Mouse (Mus musculus) midbrain, embryonic 10.5 days (tissue): Measurements from ENCODE around the gene Coasy. TPM values are rescaled to one million over a fixed set of nuclear protein-coding genes. Genes with fewer than 3 reads are reported as not detected.

ENCODE experiments used
- DNase-seq: peaks from one replicate; pipeline ENCODE4 v3.0.0-alpha.2; 2017; ENCODE audit warnings: low spot score
- H3K27ac ChIP-seq: fragments of 300-500 bp; sonication (generic); replicated peaks from 2 replicates; pipeline ENCODE4 v1.5.1; 2016; ENCODE audit warnings: mild to moderate bottlenecking
- H3K27me3 ChIP-seq: fragments of 300-500 bp; sonication (generic); 2 replicates; pipeline ENCODE4 v1.6.1; 2016; ENCODE audit warnings: low read depth, mild to moderate bottlenecking; ENCODE audit not compliant: poor library complexity, severe bottlenecking
- H3K36me3 ChIP-seq: fragments of 300-500 bp; sonication (generic); 2 replicates; pipeline ENCODE4 v1.6.1; 2016; ENCODE audit warnings: mild to moderate bottlenecking, moderate library complexity
- H3K4me1 ChIP-seq: fragments of 300-500 bp; sonication (generic); 2 replicates; pipeline ENCODE4 v1.6.1; 2016
- H3K4me3 ChIP-seq: fragments of 300-500 bp; sonication (generic); 2 replicates; pipeline ENCODE4 v1.5.1; 2016; ENCODE audit warnings: mild to moderate bottlenecking, moderate library complexity
- H3K9me3 ChIP-seq: fragments of 300-500 bp; sonication (generic); replicated peaks from 2 replicates; pipeline ENCODE4 v1.6.1; 2016; ENCODE audit warnings: mild to moderate bottlenecking
- WGBS: fragments of 180-500 bp; shearing (Covaris S2); methylation state at CpG from one replicate; pipeline ENCODE4 v1.1.7; 2016; 5-methylcytosine and 5-hydroxymethylcytosine counted together
- polyA plus RNA-seq: library from polyadenylated mRNA; unstranded; fragments of >200 nt; fragmentation: Nextera tagmentation; extraction: Ambion mirVana; gene quantifications from 2 replicates; pipeline ENCODE4 v1.2.1, GENCODE M21; 2016

Gene Coasy
- polyA plus RNA-seq, 1 experiment from 2014 or later, result 57.5 TPM

- Histone ChIP-seq H3K27me3 (peaks cover 11% of the 10 kb centered on the region), H3K4me3 (peak overlapping the region; percentile 88; the same call in 1 of the 2 replicates), H3K27ac (no peak overlapping the region), H3K4me1 (peaks cover 61% of the 10 kb centered on the region), H3K9me3 (no peaks in the 10 kb centered on the region), H3K36me3 (peaks cover 41% of the 10 kb centered on the region)
- WGBS, result 92% methylated on average over 18 of the region's 18 CpGs
- no peak for DNase-seq
Observed at GRCm38 (mm10) chr11:101085617-101086322, 3.4 kb downstream of the Coasy start.

- Histone ChIP-seq H3K27me3 (peaks cover 6% of the 10 kb centered on the region), H3K9me3 (no peaks in the 10 kb centered on the region), H3K27ac (peak overlapping the region; percentile 89), H3K4me1 (peaks cover 61% of the 10 kb centered on the region), H3K36me3 (peaks cover 46% of the 10 kb centered on the region), H3K4me3 (peak overlapping the region; percentile 88)
- no peak for DNase-seq
- WGBS, result 88% methylated on average over 6 of the region's 6 CpGs
Observed at GRCm38 (mm10) chr11:101086323-101086674, 3.9 kb downstream of the Coasy start.

- Histone ChIP-seq H3K36me3 (peaks cover 54% of the 10 kb centered on the region), H3K4me1 (peaks cover 54% of the 10 kb centered on the region), H3K27ac (peak within 1 kb of the TSS; percentile 89), H3K27me3 (no peaks in the 10 kb centered on the region), H3K4me3 (peak within 1 kb of the TSS; percentile 88), H3K9me3 (no peaks in the 10 kb centered on the region)
- 2% methylated on average over 52 of the region's 52 CpGs for WGBS
- peak; percentile 91 for DNase-seq
Observed at GRCm38 (mm10) chr11:101086756-101087681, 4.7 kb downstream of the Coasy start, which contains the start of gene Mlx. Gene Mlx, plus strand, starts transcription at chr11:101087277.

- H3K4me1 ChIP-seq, result peaks cover 51% of the 10 kb centered on the region
- H3K4me3 ChIP-seq, result peak overlapping the region; percentile 88
- H3K27ac ChIP-seq, result peak overlapping the region; percentile 89
- H3K36me3 ChIP-seq, result peaks cover 60% of the 10 kb centered on the region
- WGBS, result 13% methylated on average over 8 of the region's 8 CpGs
- no peaks in the 10 kb centered on the region for H3K27me3 ChIP-seq
- no peaks in the 10 kb centered on the region for H3K9me3 ChIP-seq
- DNase-seq, result no peak
Observed at GRCm38 (mm10) chr11:101087682-101088055, 5.3 kb downstream of the Coasy start.

- 87% methylated on average over 1 of the region's 1 CpGs for WGBS
- peaks cover 50% of the 10 kb centered on the region for H3K4me1 ChIP-seq
- H3K27ac ChIP-seq, result no peak overlapping the region
- H3K27me3 ChIP-seq, result no peaks in the 10 kb centered on the region
- peaks cover 70% of the 10 kb centered on the region for H3K36me3 ChIP-seq
- DNase-seq, result no peak
- no peaks in the 10 kb centered on the region for H3K9me3 ChIP-seq
- H3K4me3 ChIP-seq, result no peak overlapping the region
Observed at GRCm38 (mm10) chr11:101089931-101090330, 7.6 kb downstream of the Coasy start.

DNA sequence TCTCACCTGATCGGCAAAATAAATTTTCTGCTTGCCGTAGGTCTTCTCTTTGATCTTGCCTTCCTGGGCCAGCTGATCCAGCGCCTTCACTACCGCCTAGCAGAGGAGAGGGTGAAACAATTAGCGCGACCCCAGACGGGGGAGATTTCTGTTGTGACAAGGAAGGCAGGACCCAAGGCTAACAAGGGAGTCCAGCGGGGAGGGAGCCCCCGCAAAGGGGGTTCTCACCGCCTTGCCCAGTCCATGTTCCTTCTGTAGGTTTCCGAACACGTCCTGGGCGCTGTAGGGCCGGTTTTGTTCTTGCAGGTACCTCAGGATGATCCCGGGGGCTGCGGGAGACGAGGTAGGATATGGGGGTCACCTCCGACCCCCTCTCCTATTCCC, 12.6 kb downstream of the Coasy start:
- 2% methylated on average over 18 of the region's 18 CpGs for WGBS
- Histone ChIP-seq H3K27ac (peak overlapping the region; percentile 90), H3K9me3 (no peaks in the 10 kb centered on the region), H3K4me3 (peak overlapping the region; percentile 81), H3K27me3 (no peaks in the 10 kb centered on the region), H3K4me1 (peaks cover 30% of the 10 kb centered on the region), H3K36me3 (peaks cover 74% of the 10 kb centered on the region)
- DNase-seq, result no peak

DNA sequence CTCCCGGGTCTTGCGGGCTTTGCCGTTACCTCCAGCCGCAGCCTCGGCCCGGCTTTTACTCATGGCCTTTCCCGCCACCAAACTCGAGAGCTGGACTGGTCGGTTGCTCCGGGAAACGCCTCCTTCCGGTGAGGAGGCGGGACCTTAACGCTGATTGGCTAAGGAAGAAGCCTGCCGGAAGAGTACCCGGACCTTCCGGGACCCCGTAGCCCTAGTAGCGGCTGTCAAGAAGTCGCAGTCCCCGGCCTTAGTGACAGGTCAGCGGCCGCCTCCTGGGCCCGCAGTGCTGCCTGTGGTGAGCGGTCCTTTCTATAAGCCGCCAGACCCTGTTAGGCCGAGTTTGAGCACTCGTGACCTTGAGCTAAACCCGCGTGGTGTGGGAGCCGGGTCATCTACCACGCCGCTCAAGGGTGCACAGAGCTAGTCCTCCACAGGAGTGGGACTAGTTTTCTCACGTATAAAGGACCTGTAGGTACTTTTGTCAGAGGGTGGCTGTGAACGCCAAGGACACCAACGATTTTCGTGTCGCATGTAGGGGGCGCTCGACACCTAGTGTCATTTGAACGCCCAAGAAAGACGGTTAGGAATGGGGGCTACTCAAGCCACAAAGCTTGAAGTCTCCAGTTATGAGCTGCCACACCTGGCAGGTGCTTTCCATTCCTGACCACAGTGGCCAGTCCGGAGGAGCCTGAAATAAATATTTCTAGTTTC, 13.1 kb downstream of the Coasy start, which contains the start of gene Psmc3ip:
Gene Psmc3ip (minus strand): TSS at position 123 of the 711 bp plus-strand sequence.
- Histone ChIP-seq H3K27ac (peak within 1 kb of the TSS; percentile 90), H3K4me3 (peak within 1 kb of the TSS; percentile 81), H3K27me3 (no peaks in the 10 kb centered on the region), H3K9me3 (no peaks in the 10 kb centered on the region), H3K4me1 (peaks cover 30% of the 10 kb centered on the region), H3K36me3 (peaks cover 74% of the 10 kb centered on the region)
- WGBS, result 1% methylated on average over 43 of the region's 43 CpGs
- DNase-seq, result peak; percentile 97

DNA sequence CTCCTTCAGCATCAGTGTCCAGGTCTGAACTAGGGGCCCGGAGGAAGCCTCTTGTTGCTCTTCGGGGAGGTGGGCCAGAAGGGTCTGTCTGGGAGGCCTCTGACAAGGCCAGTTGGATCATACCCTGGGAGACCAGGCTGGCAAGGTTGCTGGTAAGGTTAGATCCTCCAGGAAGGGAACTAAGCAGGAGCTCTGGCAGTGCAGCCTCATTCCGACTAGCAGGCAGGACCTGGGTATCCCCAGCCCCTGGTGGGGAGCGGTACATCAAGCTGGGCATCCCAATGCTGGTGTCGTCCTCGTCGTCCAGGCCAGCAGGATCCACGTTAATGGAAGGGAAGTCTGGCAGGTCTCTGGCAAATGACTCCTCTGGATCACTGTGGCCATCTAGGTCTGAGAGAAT, 15.9 kb downstream of the Coasy start:
- Histone ChIP-seq H3K4me1 (peaks cover 30% of the 10 kb centered on the region), H3K27ac (no peak overlapping the region), H3K4me3 (no peak overlapping the region), H3K27me3 (no peaks in the 10 kb centered on the region), H3K36me3 (peaks cover 74% of the 10 kb centered on the region), H3K9me3 (no peaks in the 10 kb centered on the region)
- WGBS, result 95% methylated on average over 8 of the region's 8 CpGs
- no peak for DNase-seq

DNA sequence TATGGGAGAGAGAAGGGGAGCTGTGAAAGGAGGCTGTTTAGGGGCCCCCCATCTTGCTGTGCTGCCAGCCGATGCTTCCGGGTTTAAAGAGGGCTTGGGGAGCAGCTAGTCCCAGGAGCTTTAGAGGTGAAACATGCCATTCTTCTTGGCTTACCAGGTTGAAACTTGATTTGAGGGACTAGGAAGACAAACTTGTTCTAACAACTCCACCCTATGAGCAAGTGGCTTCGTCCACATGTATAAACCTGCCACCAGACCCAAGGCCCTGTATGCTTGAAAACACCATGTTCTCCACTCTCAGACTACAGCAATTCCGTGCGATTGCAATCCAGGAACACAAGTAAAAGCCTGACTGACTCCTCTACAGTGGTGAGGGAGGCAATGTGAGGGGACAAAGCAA, 20.6 kb downstream of the Coasy start:
- Histone ChIP-seq H3K9me3 (no peaks in the 10 kb centered on the region), H3K36me3 (peaks cover 79% of the 10 kb centered on the region), H3K4me1 (no peaks in the 10 kb centered on the region), H3K4me3 (no peak overlapping the region), H3K27me3 (no peaks in the 10 kb centered on the region), H3K27ac (no peak overlapping the region)
- no peak for DNase-seq
- WGBS, result 87% methylated on average over 5 of the region's 5 CpGs

DNA sequence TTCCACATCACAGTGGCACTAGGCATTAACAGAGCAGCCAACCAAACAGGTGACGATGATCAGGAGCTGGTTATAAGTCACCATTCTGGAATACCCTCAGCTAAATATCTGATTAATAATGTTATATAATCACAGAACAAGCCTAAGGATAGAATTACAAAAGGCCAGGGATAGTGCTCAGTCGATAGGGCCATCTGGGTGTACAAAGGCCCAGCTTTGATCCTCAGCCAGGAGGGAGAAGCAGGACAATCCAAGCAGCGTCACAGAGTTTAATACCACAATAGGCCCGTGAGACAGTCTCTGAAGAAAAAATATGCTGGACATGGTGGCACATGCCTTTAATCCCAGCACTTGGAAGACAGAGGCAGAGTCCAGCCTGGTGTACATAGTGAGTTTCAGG, 27.0 kb downstream of the Coasy start:
- H3K27ac ChIP-seq, result no peak overlapping the region
- 81% methylated on average over 4 of the region's 4 CpGs for WGBS

GRCm38 (mm10) chr11:101110708-101111107, 28.3 kb downstream of the Coasy start:
- DNase-seq, result no peak
- H3K4me3 ChIP-seq, result no peak overlapping the region
- no peaks in the 10 kb centered on the region for H3K9me3 ChIP-seq
- H3K36me3 ChIP-seq, result peaks cover 18% of the 10 kb centered on the region
- H3K27me3 ChIP-seq, result no peaks in the 10 kb centered on the region
- H3K27ac ChIP-seq, result no peak overlapping the region
- 76% methylated on average over 5 of the region's 5 CpGs for WGBS
- peaks cover 3% of the 10 kb centered on the region; the same call in 1 of the 2 replicates for H3K4me1 ChIP-seq

More for the DNA sequence above, 27.0 kb downstream of the Coasy start:
- DNase-seq, result no peak
- H3K4me3 ChIP-seq, result no peak overlapping the region
- H3K36me3 ChIP-seq, result peaks cover 30% of the 10 kb centered on the region
- H3K27me3 ChIP-seq, result no peaks in the 10 kb centered on the region
- no peaks in the 10 kb centered on the region for H3K9me3 ChIP-seq
- no peaks in the 10 kb centered on the region for H3K4me1 ChIP-seq

DNA sequence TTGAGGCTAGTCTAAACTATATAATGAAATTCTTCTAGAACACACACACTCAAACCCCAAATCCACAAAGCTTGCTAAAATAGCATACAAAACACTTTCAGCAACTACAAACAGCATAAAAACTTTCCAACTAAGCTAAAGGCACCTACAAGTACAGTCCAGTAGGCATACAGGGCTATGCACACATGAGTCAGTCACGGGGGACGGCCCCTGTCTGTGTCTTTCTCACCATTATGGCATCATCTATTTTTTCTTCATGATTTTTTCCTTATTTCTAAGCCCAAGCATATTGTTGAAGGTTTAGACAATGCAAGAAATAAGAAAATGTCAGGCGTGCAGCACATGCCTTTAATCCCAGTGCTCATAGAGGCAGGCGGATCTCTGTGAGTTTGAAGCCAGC, 28.8 kb downstream of the Coasy start:
- Histone ChIP-seq H3K36me3 (peaks cover 21% of the 10 kb centered on the region), H3K9me3 (no peaks in the 10 kb centered on the region), H3K4me1 (peaks cover 6% of the 10 kb centered on the region; the same call in 1 of the 2 replicates), H3K27me3 (no peaks in the 10 kb centered on the region), H3K4me3 (no peak overlapping the region), H3K27ac (no peak overlapping the region)
- 90% methylated on average over 4 of the region's 4 CpGs for WGBS
- no peak for DNase-seq
